Mouse (Mus musculus): ENCODE measurements around the gene 2610001J05Rik. TPM values are rescaled to one million over a fixed set of nuclear protein-coding genes. Genes with fewer than 3 reads are reported as not detected.

2610001J05Rik gene
- total RNA-seq, 2 experiments from 2014 or later, result 34.3 to 35.4 TPM

GRCm38 (mm10) chr6:13836967-13837570 is 34.2 kb downstream of the 2610001J05Rik start:
- peak; percentile 5 to 20 for DNase-seq (ENCODE audit: low spot score in 2 of 2)
- intact Hi-C loops (cut with DNase I), result loop anchor here (5.0 to 10.0 kb wide), 2 partner anchors 230 to 668 kb away; partner anchors contain the start of gene Tmem168

GRCm38 (mm10) chr6:13835720-13836665 is 35.3 kb downstream of the 2610001J05Rik start:
- intact Hi-C loops (cut with DNase I), result loop anchor here (5.0 to 10.0 kb wide), 2 partner anchors 229 to 669 kb away; partner anchors contain the start of gene Tmem168

GRCm38 (mm10) chr6:13832770-13833169 is 38.5 kb downstream of the 2610001J05Rik start:
- no peak for DNase-seq (ENCODE audit: low spot score in 2 of 2)
- intact Hi-C loops (cut with DNase I), result loop anchor here (10.0 kb wide), 1 partner anchor 672 kb away; no protein-coding TSS in a partner anchor

More at GRCm38 (mm10) chr6:13835720-13836665, 35.3 kb downstream of the 2610001J05Rik start:
- DNase-seq (ENCODE audit: low spot score in 2 of 2), result peak; percentile 52

GRCm38 (mm10) chr6:13828877-13829276 is 42.4 kb downstream of the 2610001J05Rik start:
- DNase-seq (ENCODE audit: low spot score in 2 of 2), result no peak
- intact Hi-C loops (cut with DNase I), result no loop called here

Other genes with a start within 250 kb of the 2610001J05Rik start
- gene Bmt2, start 193.6 kb downstream of the 2610001J05Rik start, total RNA-seq (2021), result 10 to 100 TPM; 23.8 to 28.2 TPM
- 10 to 100 TPM; 40.9 to 42.9 TPM for gene Gpr85, start 31.6 kb downstream of the 2610001J05Rik start, total RNA-seq (2021)

Data from left cerebral cortex, postnatal 36 days (tissue).